Mouse (Mus musculus): ENCODE results near the gene Gm9958.

DNA sequence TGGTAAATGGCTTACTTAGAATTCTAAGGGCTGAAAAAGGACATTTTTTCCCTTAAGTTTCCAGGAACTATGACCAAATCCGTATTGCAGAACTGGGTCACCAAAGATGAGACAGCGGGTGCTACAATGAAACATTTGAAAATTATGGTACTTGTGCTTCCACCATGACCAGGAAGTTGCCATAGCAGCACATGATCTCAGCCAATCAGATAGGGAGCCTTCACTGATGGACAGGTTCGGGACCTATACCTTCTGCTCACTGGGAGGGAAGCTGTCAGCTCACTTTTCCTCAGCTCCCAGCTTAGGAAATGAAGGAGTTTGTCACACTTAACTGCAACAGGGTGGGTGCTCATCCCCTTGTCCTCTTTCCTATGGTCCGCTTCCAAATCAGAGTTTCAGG is 29.8 kb downstream of the Gm9958 start:
- TF ChIP-seq CTCF (IDR thresholded peaks at IDR 0.05; ENCODE audit: low read depth) (no peak), EP300 (IDR thresholded peaks at IDR 0.05; ENCODE audit: low read depth) (no peak)

Measured in liver, postnatal 0 days (tissue).